Mouse (Mus musculus): Measurements from ENCODE around the gene Ms4a18. TPM values are rescaled to one million over a fixed set of nuclear protein-coding genes. Genes with fewer than 3 reads are reported as not detected.

The Ms4a18 gene
- polyA plus RNA-seq, 1 experiment from 2014 or later, result not detected

GRCm38 (mm10) chr19:10993150-10993549 lies 24.7 kb downstream of the Ms4a18 start, which contains the start of gene Ms4a15:
Gene Ms4a15, minus strand, starts transcription at chr19:10993250.
- H3K36me3 ChIP-seq (ENCODE audit: control insufficient read depth, insufficient read depth, low read length), result no peaks in the 10 kb centered on the region
- H3K9ac ChIP-seq (ENCODE audit: low read length), result no peak within 1 kb of the TSS
- H3K9me3 ChIP-seq (ENCODE audit: control insufficient read depth, low read length), result no peaks in the 10 kb centered on the region
- WGBS, result 87% methylated on average over 7 of the region's 7 CpGs
- no peak within 1 kb of the TSS for H3K4me3 ChIP-seq (ENCODE audit: low read depth, low read length)
- ATAC-seq (ENCODE audit: low FRiP score, low TSS enrichment) (no peak), DNase-seq (ENCODE audit: low spot score) (no peak)
- TF ChIP-seq EP300 (optimal IDR thresholded peaks at IDR 0.05) (no peak), CTCF (IDR thresholded peaks at IDR 0.05; ENCODE audit: low read depth) (no peak)
- H3K4me1 ChIP-seq (replicated peaks; ENCODE audit: control insufficient read depth, insufficient read depth), result no peaks in the 10 kb centered on the region
- H3K27me3 ChIP-seq (ENCODE audit: control insufficient read depth, insufficient read depth, low read length), result no peaks in the 10 kb centered on the region
- no peak within 1 kb of the TSS for H3K27ac ChIP-seq (replicated peaks)
- no peak within 1 kb of the TSS for H3K4me2 ChIP-seq (replicated peaks; ENCODE audit: low read depth)

- Histone ChIP-seq H3K27ac (replicated peaks) (no peak overlapping the region), H3K27me3 (ENCODE audit: control insufficient read depth, insufficient read depth, low read length) (no peaks in the 10 kb centered on the region), H3K4me1 (replicated peaks; ENCODE audit: control insufficient read depth, insufficient read depth) (no peaks in the 10 kb centered on the region), H3K36me3 (ENCODE audit: control insufficient read depth, insufficient read depth, low read length) (no peaks in the 10 kb centered on the region), H3K9ac (ENCODE audit: low read length) (no peak overlapping the region), H3K9me3 (ENCODE audit: control insufficient read depth, low read length) (no peaks in the 10 kb centered on the region), H3K4me3 (ENCODE audit: low read depth, low read length) (no peak overlapping the region), H3K4me2 (replicated peaks; ENCODE audit: low read depth) (no peak overlapping the region)
- no peak for TF ChIP-seq CTCF (IDR thresholded peaks at IDR 0.05; ENCODE audit: low read depth)
- no peak for TF ChIP-seq EP300 (optimal IDR thresholded peaks at IDR 0.05)
- ATAC-seq (ENCODE audit: low FRiP score, low TSS enrichment), result no peak; the same call in 1 of the 2 replicates
- DNase-seq (ENCODE audit: low spot score), result no peak
These were observed 25.9 kb downstream of the Ms4a18 start for GRCm38 (mm10) chr19:10991911-10992310.

- no peak overlapping the region for H3K9ac ChIP-seq (ENCODE audit: low read length)
- H3K27me3 ChIP-seq (ENCODE audit: control insufficient read depth, insufficient read depth, low read length), result no peaks in the 10 kb centered on the region
- 39% methylated on average over 1 of the region's 1 CpGs for WGBS
- H3K36me3 ChIP-seq (ENCODE audit: control insufficient read depth, insufficient read depth, low read length), result no peaks in the 10 kb centered on the region
- ATAC-seq (ENCODE audit: low FRiP score, low TSS enrichment) (no peak), DNase-seq (ENCODE audit: low spot score) (no peak)
- no peak overlapping the region for H3K4me3 ChIP-seq (ENCODE audit: low read depth, low read length)
- H3K4me1 ChIP-seq (replicated peaks; ENCODE audit: control insufficient read depth, insufficient read depth), result no peaks in the 10 kb centered on the region
- no peaks in the 10 kb centered on the region for H3K9me3 ChIP-seq (ENCODE audit: control insufficient read depth, low read length)
- no peak overlapping the region for H3K27ac ChIP-seq (replicated peaks)
- H3K4me2 ChIP-seq (replicated peaks; ENCODE audit: low read depth), result no peak overlapping the region
- TF ChIP-seq CTCF (IDR thresholded peaks at IDR 0.05; ENCODE audit: low read depth), result no peak
- TF ChIP-seq EP300 (optimal IDR thresholded peaks at IDR 0.05), result no peak
These were observed 27.1 kb downstream of the Ms4a18 start for GRCm38 (mm10) chr19:10990751-10991150.

- Histone ChIP-seq H3K9ac (ENCODE audit: low read length) (no peak overlapping the region), H3K4me1 (replicated peaks; ENCODE audit: control insufficient read depth, insufficient read depth) (no peaks in the 10 kb centered on the region), H3K4me2 (replicated peaks; ENCODE audit: low read depth) (no peak overlapping the region), H3K27me3 (ENCODE audit: control insufficient read depth, insufficient read depth, low read length) (no peaks in the 10 kb centered on the region), H3K27ac (replicated peaks) (no peak overlapping the region), H3K36me3 (ENCODE audit: control insufficient read depth, insufficient read depth, low read length) (no peaks in the 10 kb centered on the region), H3K4me3 (ENCODE audit: low read depth, low read length) (no peak overlapping the region), H3K9me3 (ENCODE audit: control insufficient read depth, low read length) (no peaks in the 10 kb centered on the region)
- no peak for TF ChIP-seq EP300 (optimal IDR thresholded peaks at IDR 0.05)
- TF ChIP-seq CTCF (IDR thresholded peaks at IDR 0.05; ENCODE audit: low read depth), result no peak
- ATAC-seq (ENCODE audit: low FRiP score, low TSS enrichment), result 0 out of 2 replicates have a peak, but pooled peaks have one; percentile 37
- DNase-seq (ENCODE audit: low spot score), result no peak
- 71% methylated on average over 1 of the region's 1 CpGs for WGBS
These were observed 29.3 kb downstream of the Ms4a18 start for GRCm38 (mm10) chr19:10988563-10988962.

- Histone ChIP-seq H3K4me1 (replicated peaks; ENCODE audit: control insufficient read depth, insufficient read depth) (no peaks in the 10 kb centered on the region), H3K4me2 (replicated peaks; ENCODE audit: low read depth) (no peak overlapping the region), H3K4me3 (ENCODE audit: low read depth, low read length) (no peak overlapping the region), H3K9me3 (ENCODE audit: control insufficient read depth, low read length) (no peaks in the 10 kb centered on the region), H3K9ac (ENCODE audit: low read length) (no peak overlapping the region), H3K27me3 (ENCODE audit: control insufficient read depth, insufficient read depth, low read length) (no peaks in the 10 kb centered on the region), H3K36me3 (ENCODE audit: control insufficient read depth, insufficient read depth, low read length) (no peaks in the 10 kb centered on the region), H3K27ac (replicated peaks) (no peak overlapping the region)
- WGBS, result 81% methylated on average over 4 of the region's 4 CpGs
- no peak for DNase-seq (ENCODE audit: low spot score)
- ATAC-seq (ENCODE audit: low FRiP score, low TSS enrichment), result peak; percentile 43; the same call in 1 of the 2 replicates
- TF ChIP-seq CTCF (IDR thresholded peaks at IDR 0.05; ENCODE audit: low read depth) (no peak), EP300 (optimal IDR thresholded peaks at IDR 0.05) (no peak)
These were observed 31.9 kb downstream of the Ms4a18 start for GRCm38 (mm10) chr19:10985889-10986288.

- H3K4me3 ChIP-seq (ENCODE audit: low read depth, low read length), result no peak overlapping the region
- no peak overlapping the region for H3K9ac ChIP-seq (ENCODE audit: low read length)
- no peak overlapping the region for H3K27ac ChIP-seq (replicated peaks)
- H3K27me3 ChIP-seq (ENCODE audit: control insufficient read depth, insufficient read depth, low read length), result no peaks in the 10 kb centered on the region
- H3K9me3 ChIP-seq (ENCODE audit: control insufficient read depth, low read length), result no peaks in the 10 kb centered on the region
- no peak overlapping the region for H3K4me2 ChIP-seq (replicated peaks; ENCODE audit: low read depth)
- peak; percentile 13; the same call in 1 of the 2 replicates for TF ChIP-seq CTCF (IDR thresholded peaks at IDR 0.05; ENCODE audit: low read depth)
- no peak for TF ChIP-seq EP300 (optimal IDR thresholded peaks at IDR 0.05)
- no peaks in the 10 kb centered on the region for H3K4me1 ChIP-seq (replicated peaks; ENCODE audit: control insufficient read depth, insufficient read depth)
- DNase-seq (ENCODE audit: low spot score) (no peak), ATAC-seq (ENCODE audit: low FRiP score, low TSS enrichment) (no peak)
- 70% methylated on average over 13 of the region's 13 CpGs for WGBS
- H3K36me3 ChIP-seq (ENCODE audit: control insufficient read depth, insufficient read depth, low read length), result no peaks in the 10 kb centered on the region
These were observed 33.3 kb downstream of the Ms4a18 start for GRCm38 (mm10) chr19:10984551-10984950.

Data from stomach, postnatal 0 days (tissue).